Mouse (Mus musculus): Measurements from ENCODE around the gene Ccm2.

- no peak for TF ChIP-seq CTCF (IDR thresholded peaks at IDR 0.05; ENCODE audit: borderline replicate concordance, control insufficient read depth, extremely low read depth, insufficient read depth, low read length, poor library complexity)
- TF ChIP-seq POLR2A (IDR thresholded peaks at IDR 0.05; ENCODE audit: control insufficient read depth, extremely low read depth, insufficient read depth, low read length, poor library complexity): no peak
Observed at GRCm38 (mm10) chr11:6559996-6560395, 13.3 kb downstream of the Ccm2 start.
